Mouse (Mus musculus) fat pad, adult 2 months (tissue): Measurements from ENCODE around the gene Syt1.

Source experiments
- DNase-seq: peaks from one replicate; pipeline ENCODE4 v3.0.0-alpha.2; 2011; ENCODE audit warnings: low read depth, low spot score; ENCODE audit errors: extremely low read depth

The Syt1 gene

DNA sequence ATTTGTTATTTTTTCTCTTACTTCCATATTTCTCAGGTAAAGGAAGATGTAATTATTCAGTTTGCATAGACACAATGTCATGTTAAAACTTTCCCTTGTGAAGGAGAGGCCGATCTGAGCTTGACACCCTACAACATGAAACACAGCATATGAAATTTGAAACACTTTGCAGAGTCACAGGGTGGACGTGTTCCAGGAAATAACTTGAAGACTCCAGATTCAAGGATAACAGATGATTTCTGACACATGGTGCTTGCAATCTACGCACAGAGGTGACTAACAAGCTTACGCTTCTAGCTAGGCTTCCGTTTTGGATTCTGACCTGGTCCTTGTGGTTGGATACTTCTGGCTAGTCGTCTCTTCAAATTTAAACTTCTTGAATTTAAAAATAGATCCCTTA is 239.7 kb downstream of the Syt1 start:
- DNase-seq: no peak

DNA sequence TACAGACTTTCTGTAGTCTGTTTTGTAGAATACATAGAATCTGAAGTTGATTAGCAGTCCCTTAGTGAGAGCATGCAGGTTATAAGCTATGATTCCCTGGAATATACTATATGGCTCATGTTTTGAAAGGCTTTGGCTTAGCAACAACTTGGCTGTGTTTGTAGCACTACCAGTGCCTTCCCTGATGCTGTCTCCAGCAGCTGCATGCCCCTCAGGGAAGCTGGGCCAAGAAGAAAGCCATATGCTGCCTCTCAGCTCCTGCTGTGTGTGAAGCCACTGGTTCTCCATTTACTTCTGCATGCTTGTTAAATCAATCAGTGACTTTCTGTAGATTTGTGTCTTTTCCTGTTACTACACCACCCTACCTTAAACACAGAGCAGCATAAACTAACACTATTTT is 245.2 kb downstream of the Syt1 start:
- DNase-seq: no peak

DNA sequence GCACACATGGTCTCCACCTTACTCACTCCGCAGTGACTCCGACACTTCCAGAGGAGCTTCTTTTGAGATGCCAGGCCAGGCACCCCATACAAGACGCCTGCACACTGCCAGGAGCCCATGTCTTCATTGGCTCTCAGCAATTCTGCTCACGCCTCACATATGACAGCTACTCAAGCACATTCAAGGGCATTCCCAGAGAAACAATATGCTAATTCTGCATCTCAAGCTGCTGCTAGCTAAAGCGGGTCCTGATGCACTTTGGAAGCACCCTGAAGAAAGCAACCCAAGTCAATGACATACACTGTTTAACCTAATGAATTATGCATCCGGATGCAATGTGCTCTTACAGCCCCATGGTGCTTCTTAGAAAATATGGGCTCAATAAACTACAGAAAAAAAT is 247.1 kb downstream of the Syt1 start:
- no peak for DNase-seq

DNA sequence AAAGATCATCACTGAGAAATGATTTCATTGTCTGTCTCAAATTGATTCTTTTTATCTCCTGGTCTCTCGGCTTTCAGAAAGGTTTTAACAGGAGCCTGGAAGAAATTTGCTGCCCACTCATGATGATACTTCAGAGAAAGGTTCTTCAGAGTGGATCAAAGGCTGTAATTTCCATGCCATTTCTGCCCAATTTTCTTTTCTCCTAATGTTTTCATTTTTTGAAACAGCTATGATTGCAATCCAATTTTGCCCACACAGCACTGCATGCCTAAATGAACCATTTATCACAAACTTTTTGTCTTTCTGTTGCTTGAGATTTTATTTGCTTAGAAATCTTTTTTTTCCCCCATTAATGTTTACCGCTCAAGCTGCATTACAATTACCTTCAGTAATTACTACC is 257.5 kb downstream of the Syt1 start:
- DNase-seq: no peak

DNA sequence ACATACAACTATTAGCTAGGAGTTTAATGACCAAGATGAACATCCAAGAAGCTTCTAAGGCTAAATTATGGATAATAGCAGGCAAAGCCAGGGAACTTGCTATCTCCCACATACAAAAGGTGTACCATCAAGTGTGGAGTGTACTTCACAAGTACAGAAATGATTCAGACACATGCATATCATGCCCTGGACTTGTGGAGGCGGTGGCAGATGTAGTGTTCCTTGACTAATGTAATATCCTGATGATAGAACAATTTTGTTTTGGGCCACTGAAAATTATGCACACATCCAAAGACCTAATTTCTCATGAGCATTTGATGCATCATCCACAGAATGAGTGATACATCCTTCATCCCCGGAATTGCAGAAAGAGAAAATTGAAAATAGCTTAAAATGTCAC is 267.0 kb downstream of the Syt1 start:
- no peak for DNase-seq

DNA sequence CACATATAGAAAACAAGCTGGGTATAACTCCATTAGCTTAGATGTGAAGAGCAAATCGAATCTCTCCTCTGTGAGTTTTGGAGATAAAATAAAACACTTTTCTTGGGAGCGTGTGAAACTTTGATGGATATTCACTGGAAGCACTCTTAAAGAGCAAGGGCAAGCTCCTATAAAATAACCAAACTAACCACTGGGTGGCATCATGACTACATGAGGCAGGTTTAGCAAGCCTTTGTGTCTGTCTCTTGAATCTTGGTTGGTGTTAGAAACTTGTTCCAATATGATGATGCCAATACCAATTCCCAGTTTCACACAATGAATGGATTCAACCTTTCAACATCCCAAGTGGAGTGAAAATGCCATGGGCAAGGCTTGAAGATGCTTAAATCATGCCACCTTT is 276.8 kb downstream of the Syt1 start:
- no peak for DNase-seq

DNA sequence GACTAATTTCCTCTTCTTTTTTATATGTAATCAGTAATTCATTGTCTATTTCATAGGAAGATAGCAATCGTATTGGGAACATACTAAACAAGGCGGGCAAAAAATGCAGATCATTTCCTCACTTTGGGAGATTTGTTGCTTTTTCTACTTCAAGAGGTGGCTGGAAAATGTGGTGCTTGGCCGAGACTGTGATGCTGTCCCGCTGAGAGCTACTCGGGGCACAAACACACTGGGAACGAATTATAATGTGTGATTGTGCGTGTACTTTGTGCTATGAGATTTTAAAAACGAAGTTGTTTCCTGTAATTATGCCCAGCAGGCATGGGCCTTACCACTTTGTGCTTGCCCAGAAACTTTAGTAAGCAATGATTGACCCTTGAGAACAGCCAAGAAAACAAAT is 281.8 kb downstream of the Syt1 start:
- DNase-seq: no peak

DNA sequence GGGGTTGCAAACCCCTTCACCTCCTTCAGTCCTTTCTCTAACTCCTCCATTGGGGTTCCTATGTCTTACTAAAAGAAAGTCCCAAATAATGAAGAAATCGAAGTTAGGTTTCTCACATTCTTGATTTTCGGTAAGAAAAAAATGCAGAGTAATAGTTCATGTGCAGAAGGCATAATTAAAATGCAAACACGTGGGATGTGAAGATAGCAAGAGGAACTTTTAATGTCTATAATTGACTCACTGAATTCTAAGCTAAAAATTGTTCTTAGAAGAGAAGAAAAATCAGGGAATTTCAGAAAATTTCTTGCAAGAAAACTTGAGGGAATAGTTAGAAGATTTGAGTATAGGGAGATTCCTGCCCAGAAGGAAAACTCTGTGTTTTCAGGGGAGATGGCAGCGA is 284.4 kb downstream of the Syt1 start:
- no peak for DNase-seq

DNA sequence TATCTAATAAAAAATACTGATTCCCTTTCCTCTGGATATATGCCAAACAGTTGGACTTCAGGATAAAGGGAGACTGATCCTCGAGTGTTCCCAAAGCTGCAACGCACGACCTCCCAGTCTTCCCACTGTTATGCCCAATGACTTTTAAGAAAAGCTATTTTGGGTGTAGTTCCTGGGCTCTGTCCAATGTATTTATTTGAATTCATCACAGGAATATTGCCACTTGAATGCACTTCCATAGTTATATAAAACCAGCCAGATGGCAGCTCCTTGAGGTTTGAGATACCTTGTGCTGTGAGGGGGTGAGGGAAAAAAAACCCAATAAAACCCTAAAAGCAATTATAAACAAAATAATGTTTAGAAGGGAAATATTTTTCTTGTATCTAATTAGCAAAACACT is 285.9 kb downstream of the Syt1 start:
- no peak for DNase-seq

DNA sequence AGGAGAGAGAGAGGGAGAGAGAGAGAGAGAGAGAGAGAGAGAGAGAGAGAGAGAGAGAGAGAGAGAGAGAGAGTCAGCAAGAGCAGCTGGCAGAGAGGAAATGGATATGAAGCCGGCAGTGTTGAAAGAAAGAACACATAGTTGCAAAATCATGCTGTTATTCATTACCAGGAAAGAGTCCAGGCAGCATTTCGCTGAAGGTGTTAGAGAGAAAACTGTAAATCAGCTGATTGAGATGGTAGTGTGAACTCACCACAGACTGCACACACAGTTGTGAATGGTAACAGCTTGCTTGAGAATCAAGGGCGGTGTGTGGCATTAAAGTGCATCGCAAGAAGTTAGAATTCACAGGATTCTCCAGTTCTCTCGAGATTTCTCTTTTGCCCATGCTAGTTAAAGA is 300.3 kb downstream of the Syt1 start:
- peak; percentile 8 for DNase-seq

DNA sequence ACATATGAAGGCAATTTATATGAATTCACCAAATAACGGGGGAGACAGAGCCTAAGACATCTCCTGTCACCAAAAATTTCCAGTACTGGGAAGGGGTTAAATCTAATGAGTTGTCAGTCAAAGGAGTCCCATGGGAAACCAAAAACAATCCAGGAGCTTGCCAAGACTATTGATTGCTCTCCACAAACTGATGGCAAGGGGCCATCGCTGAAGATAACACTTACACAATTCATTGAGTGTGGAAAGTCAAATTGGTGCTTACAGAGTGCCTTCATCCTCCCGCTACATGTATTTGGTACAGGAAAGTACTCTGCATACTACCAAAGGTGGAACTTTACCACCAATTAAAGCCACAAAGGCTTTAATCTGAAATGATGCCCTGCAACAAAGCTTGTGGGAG is 305.1 kb downstream of the Syt1 start:
- no peak for DNase-seq

DNA sequence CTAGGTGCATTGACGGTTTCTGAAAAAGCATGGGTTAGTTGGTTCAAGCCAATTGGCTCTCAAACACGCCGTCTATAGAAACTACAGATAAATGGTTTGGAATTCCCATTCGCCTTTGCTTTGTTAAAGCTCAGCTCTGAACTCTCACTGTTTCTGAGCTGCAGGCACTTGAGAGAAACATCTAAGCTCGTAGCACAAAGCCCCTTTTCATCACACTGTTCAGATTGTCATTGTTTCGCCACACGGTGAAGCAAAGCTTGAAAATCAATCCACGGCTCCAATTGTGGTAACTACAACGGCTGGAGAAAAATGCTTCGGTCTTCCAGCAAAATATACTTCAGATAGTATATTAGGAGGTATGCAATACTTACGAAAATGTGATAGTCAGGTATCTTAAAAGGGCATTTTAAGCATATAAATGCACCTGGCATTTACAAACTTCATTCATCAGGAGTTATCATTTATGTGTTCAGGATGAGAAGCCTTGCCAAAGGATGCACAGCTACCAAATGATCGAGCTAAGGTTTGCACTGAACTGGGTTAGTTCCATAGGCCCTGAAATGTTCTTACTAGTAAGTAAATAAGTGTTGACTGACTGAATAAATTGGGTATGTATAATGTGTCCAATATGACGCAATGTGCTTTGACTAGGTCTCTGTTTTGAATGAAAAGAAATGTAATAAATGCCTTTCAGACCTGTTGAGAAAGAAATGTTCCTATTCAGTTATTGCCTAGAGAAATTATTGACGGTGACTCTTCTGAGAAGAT is 309.2 kb downstream of the Syt1 start:
- DNase-seq: no peak

DNA sequence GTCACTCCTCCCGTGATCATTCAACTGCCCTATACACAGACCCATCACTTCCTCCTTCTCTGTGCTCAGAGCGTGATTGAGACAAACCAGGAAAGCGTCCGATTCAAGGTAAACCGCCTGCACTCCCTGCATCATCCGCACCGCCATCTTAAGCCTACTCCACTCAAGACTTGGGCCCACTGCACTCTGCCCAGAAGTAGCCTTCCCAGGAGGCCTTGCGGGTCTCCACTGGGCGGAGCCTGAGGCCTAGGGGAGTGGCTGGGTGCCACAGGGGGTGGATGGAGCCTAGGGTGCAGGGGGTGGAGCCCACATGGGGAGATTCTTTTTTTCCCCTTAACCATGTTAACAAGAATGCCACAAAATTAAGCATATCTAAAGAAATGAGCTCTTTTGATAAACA is 310.8 kb downstream of the Syt1 start, which contains the start of gene Gm5136:
Gm5136 (minus strand) TSS at position 215 of the 400 bp plus-strand sequence.
- no peak for DNase-seq

DNA sequence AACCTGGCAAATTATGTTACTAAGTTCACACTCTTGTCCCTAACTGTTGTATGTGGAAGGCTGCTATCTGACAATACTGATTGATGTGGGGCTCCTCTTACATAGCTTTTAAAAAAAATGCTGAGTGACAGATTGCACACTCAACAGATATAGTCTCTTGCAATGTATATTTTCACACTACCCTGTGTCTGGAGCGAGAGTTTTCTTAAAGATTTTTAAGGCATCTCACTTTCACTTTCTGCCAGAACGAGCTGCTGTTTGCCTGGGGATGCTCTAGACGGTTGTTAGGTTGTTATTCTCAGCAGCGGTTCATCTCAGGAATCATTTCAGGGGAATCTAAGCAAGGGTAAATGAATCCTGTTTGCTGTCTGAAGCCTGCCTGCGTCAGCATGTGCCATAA is 313.7 kb downstream of the Syt1 start:
- DNase-seq: no peak

DNA sequence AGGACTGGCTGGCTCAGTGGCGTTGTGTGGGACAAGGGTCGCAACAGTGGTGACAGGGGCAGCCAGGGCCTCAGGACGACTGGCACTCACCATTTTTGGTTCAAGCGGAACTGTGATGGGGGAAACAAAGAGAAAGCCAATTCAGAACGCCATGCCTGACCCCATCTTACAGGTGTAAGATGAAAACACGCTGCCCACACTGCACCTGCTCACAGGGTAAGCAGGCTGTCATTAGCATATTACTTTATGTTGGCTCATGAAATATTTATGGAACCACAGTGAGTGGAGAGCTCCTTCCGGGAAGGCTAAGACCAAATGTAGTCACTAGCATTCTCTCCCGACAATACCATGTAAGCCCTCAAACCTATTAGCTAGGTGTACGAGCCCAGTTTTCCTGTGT is 319.8 kb downstream of the Syt1 start:
- DNase-seq: no peak

DNA sequence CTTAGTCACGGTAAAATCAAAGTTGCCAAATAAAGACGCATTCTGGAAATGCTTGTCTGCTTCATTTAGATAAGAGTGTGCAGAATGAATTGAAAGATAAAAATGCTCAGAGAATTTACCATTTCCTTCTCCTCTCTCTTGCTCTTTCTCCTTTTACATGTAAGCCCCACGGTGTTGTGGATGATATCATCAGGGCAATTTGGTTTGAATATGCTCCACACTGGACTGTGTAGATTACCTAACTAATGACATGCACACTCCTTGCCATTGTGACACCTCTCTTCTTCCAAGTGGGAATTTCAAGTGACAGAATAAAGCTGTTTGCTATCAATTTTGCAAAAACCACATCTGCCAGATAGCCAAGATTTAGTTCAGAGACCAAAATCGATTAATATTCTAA is 324.1 kb downstream of the Syt1 start:
- no peak for DNase-seq

DNA sequence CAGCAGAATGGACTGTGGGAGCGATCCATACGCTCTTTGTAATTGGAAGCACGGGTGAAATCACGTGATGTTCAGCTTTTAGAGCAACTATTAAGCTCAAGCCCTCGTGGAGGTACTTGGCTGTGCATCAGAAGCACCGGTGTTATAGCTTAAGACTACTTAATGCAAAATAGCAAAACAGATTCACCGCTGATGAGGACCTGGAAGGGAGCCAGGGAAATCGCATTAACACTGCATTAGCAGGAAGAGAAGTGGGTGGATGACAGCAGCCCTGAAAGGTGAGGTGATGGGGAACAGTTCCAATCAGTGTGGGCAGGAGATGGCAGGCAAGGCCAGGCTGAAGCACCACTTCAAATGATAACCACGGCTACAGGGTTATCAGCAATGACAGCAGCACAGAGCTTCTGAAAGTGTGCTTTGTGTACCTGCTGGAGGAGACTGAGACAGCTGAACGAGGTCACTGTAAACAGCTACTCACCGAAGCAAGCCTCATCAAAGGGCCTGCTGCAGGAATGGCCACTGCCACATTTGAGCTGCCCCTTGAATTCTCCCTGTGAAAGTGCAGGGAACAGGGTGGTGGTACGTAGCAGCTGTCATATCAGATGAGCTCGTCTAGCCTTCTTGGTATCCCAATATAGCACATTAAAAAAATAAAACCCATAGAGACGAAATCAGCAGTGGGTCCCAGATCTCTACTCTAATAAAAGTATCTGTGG is 330.9 kb downstream of the Syt1 start:
- peak; percentile 46 for DNase-seq

DNA sequence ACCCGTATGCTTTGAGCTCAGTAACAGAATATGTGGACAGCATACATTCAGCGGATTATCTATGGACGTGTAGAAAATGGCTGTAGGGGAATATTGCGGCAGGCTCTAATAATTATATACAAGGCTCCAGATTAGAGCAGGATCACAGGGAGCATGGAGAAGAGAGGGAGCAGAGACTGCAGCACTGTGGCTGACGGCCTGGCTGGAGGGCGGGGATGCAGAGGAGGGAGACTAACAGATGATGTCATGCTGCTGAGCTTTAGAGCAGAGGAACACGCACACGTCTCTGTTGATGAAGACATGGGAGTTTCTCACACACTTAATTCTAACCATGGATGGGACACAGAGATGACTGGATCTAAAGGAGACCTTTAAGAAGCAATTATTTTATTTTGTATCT is 333.7 kb downstream of the Syt1 start:
- no peak for DNase-seq

DNA sequence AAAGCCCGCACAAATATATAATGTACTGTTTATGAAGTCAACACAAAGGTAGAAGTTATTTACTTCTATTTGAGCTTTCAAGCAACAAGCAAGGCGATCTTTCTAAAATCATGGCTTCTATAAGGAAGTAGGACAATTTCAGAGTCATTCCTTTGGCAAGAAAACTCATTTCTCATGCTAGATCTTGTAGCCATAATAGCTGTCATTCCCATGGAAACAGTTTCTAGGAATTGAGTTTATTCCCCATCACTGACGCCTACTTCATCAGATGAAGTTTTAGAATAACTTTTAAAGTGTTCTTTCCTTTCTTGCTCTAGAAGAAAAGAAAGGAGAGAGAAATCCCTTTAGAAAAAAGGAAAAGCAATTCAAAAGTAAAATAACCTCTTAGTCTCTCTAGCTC is 341.8 kb downstream of the Syt1 start:
- DNase-seq: no peak

DNA sequence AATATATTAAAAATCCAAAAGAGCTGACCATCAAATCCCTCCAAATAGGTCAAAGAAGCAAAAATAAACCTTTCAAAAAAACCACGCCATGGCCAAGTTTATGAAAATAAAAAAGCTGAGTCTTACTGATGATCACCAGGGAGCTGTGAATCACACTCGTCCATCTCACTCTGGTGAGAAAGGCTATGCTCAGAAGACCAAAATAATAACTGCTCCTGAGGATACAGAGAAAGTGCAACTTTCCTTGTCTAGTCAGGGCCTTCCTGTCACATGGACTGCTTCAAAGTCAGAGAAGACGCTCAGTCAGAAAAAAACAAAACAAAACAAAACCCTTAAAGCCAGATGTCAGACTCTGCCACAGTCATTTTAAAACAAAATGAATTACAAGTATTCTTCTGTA is 350.5 kb downstream of the Syt1 start:
- no peak for DNase-seq

DNA sequence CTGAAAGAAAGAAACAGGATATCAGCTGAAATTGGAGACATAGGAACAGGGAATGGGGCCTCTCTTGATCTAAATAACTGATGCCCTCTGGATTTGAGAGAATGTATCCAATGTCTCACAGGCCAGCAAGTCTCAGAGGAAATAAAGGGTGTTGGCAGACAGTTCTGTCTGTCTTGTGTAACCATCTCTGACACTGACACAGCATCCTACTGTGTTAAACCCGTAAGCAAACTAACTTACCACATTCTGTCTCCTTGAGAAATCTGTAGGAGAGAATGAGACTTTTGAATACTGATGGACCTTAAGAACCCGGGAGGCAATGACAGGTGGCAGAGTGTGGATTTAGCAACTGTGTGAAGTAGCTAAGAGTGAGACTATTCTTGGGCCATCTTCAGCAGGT is 352.5 kb downstream of the Syt1 start:
- peak; percentile 26 for DNase-seq

DNA sequence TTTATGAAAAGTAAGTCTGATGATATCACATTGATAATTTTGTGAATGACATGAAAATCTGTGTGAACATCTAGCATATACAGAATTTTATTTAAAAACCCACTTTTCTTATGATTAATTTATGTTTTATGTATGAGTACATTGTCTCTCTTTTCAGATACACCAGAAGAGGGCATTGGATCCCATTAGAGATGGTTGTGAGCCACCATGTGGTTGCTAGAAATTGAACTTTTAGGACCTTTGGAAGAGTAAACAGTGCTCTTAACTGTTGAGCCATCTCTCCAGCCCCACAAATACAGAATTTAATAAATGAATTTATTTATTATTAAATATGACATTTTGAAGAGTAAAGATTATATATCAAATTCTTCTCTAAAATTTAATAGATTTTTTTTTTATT is 353.1 kb downstream of the Syt1 start:
- no peak for DNase-seq

DNA sequence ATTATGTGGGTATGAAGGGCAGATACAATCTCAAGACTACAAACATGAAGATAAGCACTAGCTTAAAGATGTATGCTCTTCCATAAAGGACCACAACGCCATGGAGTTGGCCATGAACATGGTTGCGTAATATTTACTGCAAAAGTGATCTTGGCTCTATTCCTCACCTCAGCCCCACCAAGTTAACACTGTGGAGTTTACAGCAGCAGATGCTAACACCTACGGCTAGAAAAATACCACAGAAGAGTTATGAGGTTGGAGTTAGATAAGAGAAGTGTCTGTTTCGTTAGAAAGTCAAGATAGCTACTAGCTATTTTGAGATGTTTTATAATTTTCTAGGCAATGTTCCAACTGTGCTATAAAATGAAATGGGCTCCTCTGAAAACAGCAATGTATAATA is 353.9 kb downstream of the Syt1 start:
- no peak for DNase-seq
